Mouse (Mus musculus): Measurements from ENCODE around the gene Arhgap18. TPM values are rescaled to one million over a fixed set of nuclear protein-coding genes. Genes with fewer than 3 reads are reported as not detected.

Arhgap18 gene
- polyA plus RNA-seq, 1 experiment from 2014 or later = 15.4 TPM

DNA sequence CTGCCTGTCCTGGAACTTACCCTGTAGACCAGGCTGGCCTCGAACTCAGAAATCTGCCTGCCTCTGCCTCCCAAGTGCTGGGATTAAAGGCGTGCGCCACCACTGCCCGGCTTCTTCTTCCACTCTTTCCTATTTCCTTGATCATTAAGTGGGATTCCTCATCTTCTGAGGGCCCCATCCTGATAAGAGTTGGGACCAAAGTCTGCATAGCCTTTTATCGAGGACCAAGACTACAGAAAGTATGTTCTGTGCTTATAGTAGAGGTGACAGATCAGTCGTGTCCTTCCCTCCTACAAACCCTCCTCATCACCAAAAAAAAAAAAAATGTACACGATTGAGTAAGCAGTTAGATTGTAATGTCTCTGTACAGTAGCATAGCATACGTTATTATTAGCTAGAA, 39.8 kb downstream of the Arhgap18 start:
- Histone ChIP-seq H3K36me3 (no peaks in the 10 kb centered on the region), H3K9me3 (no peaks in the 10 kb centered on the region), H3K27ac (no peak overlapping the region), H3K4me1 (no peaks in the 10 kb centered on the region), H3K4me2 (replicated peaks) (no peak overlapping the region), H3K4me3 (no peak overlapping the region), H3K27me3 (replicated peaks) (no peaks in the 10 kb centered on the region), H3K9ac (no peak overlapping the region)
- ATAC-seq (ENCODE audit: low FRiP score, low read depth) = no peak
- 92% methylated on average over 8 of the region's 8 CpGs for WGBS

DNA sequence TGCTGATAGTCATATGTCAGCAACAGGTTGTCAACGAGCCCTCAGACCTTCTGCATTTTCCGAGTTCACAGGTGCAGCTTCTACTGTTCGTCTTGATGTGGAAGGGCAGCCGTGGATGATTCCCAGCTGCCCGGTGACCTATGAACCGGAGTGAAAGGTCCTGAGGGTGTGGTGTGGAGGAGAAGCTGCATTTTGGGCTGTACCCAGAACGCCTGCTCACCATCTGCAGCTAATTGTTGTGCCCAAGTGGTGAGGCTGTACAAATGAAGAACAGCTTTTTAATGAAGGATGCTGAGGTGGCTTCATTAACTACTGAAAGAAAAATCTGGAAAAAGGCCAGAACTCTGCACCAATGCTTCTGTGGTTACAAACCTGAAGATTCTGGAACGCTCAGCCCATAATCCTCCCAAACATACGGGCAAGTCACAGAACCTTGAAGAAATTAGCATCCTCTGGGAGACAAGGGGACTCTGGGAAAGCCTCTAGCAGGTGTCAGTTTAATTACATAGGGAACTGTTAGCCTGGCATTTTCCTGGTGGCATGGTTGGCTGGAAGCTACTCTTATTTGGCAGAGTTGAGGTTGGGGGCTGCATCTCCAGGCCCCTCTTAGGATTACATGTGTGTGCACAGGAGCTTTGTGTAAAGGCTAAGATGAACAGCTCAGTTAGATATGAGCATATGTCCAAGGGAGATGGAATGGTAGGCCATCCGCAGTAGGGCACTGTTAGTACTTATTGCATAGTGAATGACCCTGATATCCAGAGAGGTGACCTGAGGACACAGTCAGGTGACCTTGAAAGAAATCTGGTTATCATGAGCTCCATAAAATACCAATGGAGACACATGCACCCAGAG, 43.4 kb downstream of the Arhgap18 start:
- Histone ChIP-seq H3K4me1 (no peaks in the 10 kb centered on the region), H3K4me3 (no peak overlapping the region), H3K27me3 (replicated peaks) (no peaks in the 10 kb centered on the region), H3K9me3 (no peaks in the 10 kb centered on the region), H3K4me2 (replicated peaks) (no peak overlapping the region), H3K27ac (no peak overlapping the region), H3K36me3 (no peaks in the 10 kb centered on the region), H3K9ac (no peak overlapping the region)
- ATAC-seq (ENCODE audit: low FRiP score, low read depth) = no peak
- 86% methylated on average over 10 of the region's 10 CpGs for WGBS

DNA sequence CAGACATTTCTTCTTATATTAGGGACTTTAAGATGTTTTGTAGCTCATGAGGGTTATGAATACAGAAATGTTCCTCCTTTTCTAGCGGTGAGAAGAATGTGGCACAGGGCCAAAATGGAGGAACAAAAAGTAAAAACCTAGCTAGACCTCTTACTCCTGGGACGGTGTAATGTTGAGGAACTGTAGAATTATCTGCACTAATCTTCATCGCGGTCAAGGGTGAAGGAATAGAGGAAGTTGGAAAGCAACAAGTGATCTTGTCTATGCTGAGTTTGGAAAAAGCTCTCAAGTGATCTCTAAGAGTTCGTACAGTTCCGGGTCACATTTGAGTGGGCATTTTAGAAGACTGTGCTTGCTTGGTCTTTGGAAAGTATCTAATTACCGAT, 44.1 kb downstream of the Arhgap18 start:
- H3K4me1 ChIP-seq = no peaks in the 10 kb centered on the region
- no peak overlapping the region for H3K9ac ChIP-seq
- H3K4me2 ChIP-seq (replicated peaks) = no peak overlapping the region
- no peaks in the 10 kb centered on the region for H3K27me3 ChIP-seq (replicated peaks)
- H3K9me3 ChIP-seq = no peaks in the 10 kb centered on the region
- H3K36me3 ChIP-seq = no peaks in the 10 kb centered on the region
- 85% methylated on average over 7 of the region's 7 CpGs for WGBS
- H3K4me3 ChIP-seq = no peak overlapping the region
- ATAC-seq (ENCODE audit: low FRiP score, low read depth) = no peak
- no peak overlapping the region for H3K27ac ChIP-seq

DNA sequence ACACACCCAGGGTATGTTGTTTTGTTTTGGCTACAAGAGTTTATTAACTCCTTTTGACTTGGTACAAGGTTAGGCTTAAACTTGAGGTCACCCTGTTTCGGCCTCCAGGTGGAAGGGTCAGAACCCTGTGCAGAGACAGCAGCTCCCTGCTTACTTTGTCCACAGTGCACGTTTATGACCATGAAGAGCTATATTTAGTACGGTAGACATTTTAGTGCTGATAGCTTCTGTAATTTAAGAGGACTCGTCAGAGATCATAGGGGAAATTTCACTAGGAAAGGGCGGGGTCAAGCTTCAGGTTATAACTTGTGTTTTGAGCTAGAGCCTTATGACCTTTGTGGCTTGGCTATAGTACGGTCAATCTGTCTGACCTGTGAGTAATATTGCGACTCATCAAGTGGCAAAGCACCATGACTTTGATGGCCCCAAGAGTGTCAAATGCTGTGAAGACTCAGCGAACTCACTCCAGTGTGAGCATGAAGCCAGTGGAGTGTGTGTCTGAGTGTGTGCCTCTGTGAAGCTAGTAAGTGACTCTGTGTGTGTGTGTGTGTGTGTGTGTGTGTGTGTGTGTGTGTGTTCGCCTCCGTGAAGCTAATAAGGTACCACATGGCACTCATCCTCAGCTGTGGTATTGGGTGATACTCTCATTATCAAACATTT, 45.7 kb downstream of the Arhgap18 start:
- no peaks in the 10 kb centered on the region for H3K4me1 ChIP-seq
- H3K9me3 ChIP-seq = no peaks in the 10 kb centered on the region
- no peaks in the 10 kb centered on the region for H3K27me3 ChIP-seq (replicated peaks)
- H3K4me2 ChIP-seq (replicated peaks) = no peak overlapping the region
- H3K9ac ChIP-seq = no peak overlapping the region
- ATAC-seq (ENCODE audit: low FRiP score, low read depth) = no peak
- WGBS = 87% methylated on average over 10 of the region's 10 CpGs
- no peak overlapping the region for H3K27ac ChIP-seq
- H3K4me3 ChIP-seq = no peak overlapping the region
- H3K36me3 ChIP-seq = no peaks in the 10 kb centered on the region

DNA sequence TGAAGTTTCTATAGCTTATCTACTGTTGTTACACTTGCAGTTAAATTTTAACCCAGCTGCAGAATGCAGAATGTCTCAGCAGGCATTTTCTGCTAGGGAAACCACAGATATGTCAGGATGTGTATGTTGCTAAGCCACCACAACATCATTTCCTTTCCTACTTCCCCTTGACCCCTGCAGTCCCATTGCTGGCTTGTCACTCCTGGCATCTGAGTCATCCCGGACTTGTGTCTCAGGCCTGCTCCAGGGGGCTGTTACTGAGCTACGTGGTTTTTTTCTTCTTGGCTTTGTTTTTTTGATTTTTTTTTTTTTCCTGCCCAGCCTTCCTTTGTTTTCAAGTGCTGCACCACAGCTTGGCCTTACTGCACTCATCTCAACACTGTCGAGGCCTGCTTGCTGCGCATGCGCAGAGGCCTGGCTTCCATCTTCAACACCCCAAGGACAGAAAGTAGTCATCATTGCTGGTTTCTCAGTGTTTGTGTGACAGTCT, 46.4 kb downstream of the Arhgap18 start:
- no peaks in the 10 kb centered on the region for H3K9me3 ChIP-seq
- H3K4me3 ChIP-seq = no peak overlapping the region
- no peak overlapping the region for H3K27ac ChIP-seq
- ATAC-seq (ENCODE audit: low FRiP score, low read depth) = no peak
- H3K4me2 ChIP-seq (replicated peaks) = no peak overlapping the region
- H3K36me3 ChIP-seq = no peaks in the 10 kb centered on the region
- 54% methylated on average over 5 of the region's 5 CpGs for WGBS
- H3K27me3 ChIP-seq (replicated peaks) = no peaks in the 10 kb centered on the region
- no peaks in the 10 kb centered on the region for H3K4me1 ChIP-seq
- no peak overlapping the region for H3K9ac ChIP-seq

DNA sequence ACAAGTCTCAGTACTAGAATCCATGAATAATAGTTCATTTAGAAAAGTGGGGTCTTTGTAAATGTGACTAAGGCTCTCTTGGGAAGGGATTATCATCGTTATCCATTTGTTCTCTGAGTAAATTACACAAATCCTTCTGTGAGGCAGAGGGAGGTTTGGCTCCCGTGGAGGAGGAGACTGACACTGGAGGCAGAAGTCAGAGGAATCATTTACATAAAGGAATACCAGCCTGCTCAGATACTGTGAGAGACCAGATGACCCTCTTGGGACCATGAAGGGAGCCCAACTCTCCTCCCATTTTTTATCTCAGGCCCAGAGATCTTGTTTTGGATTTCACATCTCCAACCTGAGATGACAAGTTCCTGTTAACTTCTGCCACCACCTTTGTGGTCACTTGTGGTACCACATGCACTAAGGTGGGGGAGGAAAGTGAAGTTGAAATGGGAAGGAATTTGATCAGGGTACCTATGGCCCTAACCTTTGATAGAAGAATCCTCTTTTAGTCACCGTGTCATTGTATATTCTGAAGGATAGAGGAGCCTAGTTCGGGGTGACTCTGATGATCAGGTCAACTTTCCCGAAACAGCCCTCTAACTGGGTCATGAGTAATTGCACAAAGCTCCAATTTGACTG, 51.2 kb downstream of the Arhgap18 start:
- Histone ChIP-seq H3K4me1 (no peaks in the 10 kb centered on the region), H3K9me3 (no peaks in the 10 kb centered on the region), H3K4me2 (replicated peaks) (no peak overlapping the region), H3K27me3 (replicated peaks) (no peaks in the 10 kb centered on the region), H3K27ac (no peak overlapping the region), H3K4me3 (no peak overlapping the region), H3K36me3 (no peaks in the 10 kb centered on the region), H3K9ac (no peak overlapping the region)
- ATAC-seq (ENCODE audit: low FRiP score, low read depth) = no peak
- 63% methylated on average over 5 of the region's 5 CpGs for WGBS

DNA sequence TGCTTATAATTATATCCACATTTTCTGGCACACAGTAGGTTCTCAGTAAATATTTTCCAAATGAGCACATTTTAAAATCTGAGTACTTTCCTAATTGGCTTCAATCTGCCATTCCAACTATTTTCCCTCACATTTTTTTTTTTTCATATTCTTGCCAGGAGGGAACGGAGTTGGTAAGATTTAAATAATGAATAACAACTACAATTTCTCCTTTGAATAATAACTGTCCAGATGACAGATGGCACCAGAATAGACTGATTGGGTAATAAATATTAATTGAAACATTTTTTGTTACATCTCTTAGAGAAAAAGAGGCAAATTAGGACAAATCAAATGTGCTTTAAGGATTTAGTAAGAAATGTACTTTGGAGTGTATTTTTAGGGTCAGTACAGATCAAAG, 51.8 kb downstream of the Arhgap18 start:
- Histone ChIP-seq H3K27ac (no peak overlapping the region), H3K9me3 (no peaks in the 10 kb centered on the region), H3K4me2 (replicated peaks) (no peak overlapping the region), H3K9ac (no peak overlapping the region), H3K27me3 (replicated peaks) (no peaks in the 10 kb centered on the region), H3K36me3 (no peaks in the 10 kb centered on the region), H3K4me3 (no peak overlapping the region), H3K4me1 (no peaks in the 10 kb centered on the region)
- ATAC-seq (ENCODE audit: low FRiP score, low read depth) = no peak
- WGBS = 76% methylated on average over 1 of the region's 1 CpGs

DNA sequence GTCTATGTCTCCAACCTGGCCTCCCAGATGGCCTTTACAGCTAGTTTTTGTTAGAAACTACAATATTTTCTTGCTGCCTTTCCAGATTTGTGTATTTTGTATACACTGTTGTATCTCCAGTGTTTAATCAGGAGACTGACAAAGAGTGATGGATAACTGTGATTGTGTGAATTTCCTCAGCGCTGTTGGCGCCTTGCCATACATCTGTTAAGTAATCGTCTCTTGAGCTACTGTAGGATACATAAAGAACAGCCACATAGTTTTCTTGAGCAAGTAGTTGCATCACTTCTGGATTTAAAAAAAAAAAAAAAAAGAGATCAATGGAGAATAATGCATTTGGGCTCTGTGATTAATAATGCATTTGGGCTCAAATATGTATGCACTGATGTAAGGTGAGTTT, 52.9 kb downstream of the Arhgap18 start:
- H3K4me2 ChIP-seq (replicated peaks) = no peak overlapping the region
- WGBS = 82% methylated on average over 3 of the region's 3 CpGs
- ATAC-seq (ENCODE audit: low FRiP score, low read depth) = no peak

DNA sequence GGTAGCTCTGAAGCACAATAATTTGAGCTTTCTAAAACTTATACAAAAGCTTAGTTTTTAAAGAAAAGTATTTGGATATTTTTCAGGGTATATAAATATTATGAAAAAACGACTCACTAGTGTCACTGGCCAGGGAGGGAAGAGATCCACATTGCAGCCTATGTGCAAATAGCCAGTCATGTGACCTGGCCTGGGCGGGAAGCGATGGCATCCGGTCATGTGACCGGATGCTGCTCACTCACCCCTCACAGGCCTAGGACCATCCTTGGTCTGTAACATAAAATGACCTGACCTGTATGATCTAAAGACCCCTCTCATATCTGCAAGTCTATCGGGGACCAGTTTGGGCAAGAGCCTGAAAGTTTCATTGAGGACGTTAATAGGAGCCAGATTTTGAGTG, 56.8 kb downstream of the Arhgap18 start:
- Histone ChIP-seq H3K27ac (no peak overlapping the region), H3K27me3 (replicated peaks) (no peaks in the 10 kb centered on the region), H3K9me3 (no peaks in the 10 kb centered on the region), H3K4me1 (no peaks in the 10 kb centered on the region), H3K9ac (no peak overlapping the region), H3K36me3 (no peaks in the 10 kb centered on the region), H3K4me2 (replicated peaks) (no peak overlapping the region), H3K4me3 (no peak overlapping the region)
- ATAC-seq (ENCODE audit: low FRiP score, low read depth) = no peak
- 88% methylated on average over 7 of the region's 7 CpGs for WGBS

More for the DNA sequence above, 52.9 kb downstream of the Arhgap18 start:
- Histone ChIP-seq H3K4me3 (no peak overlapping the region), H3K27me3 (replicated peaks) (no peaks in the 10 kb centered on the region), H3K4me1 (no peaks in the 10 kb centered on the region), H3K27ac (no peak overlapping the region), H3K9ac (no peak overlapping the region), H3K9me3 (no peaks in the 10 kb centered on the region), H3K36me3 (no peaks in the 10 kb centered on the region)

DNA sequence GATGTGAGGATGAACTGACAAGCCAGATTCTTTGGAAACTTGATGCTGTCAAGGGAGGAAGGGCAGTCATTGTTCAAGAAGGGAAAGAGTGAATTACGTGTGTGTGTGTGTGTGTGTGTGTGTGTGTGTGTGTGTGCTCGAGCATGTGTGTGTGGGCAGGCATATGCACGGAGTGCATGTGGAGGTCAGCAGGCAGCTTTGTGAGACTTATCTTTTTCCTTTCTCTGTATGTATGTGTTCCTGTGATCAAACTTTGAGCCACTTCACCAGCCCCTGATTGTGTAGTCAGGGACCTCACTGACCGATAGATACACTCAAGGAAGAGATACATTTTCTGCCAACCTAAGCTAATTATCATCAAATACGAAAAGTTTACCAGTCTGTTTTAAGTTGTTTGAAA, 57.6 kb downstream of the Arhgap18 start:
- no peak for ATAC-seq (ENCODE audit: low FRiP score, low read depth)
- Histone ChIP-seq H3K4me1 (no peaks in the 10 kb centered on the region), H3K27me3 (replicated peaks) (no peaks in the 10 kb centered on the region), H3K9me3 (no peaks in the 10 kb centered on the region), H3K4me2 (replicated peaks) (no peak overlapping the region), H3K36me3 (no peaks in the 10 kb centered on the region), H3K9ac (no peak overlapping the region), H3K27ac (no peak overlapping the region), H3K4me3 (no peak overlapping the region)
- 73% methylated on average over 5 of the region's 5 CpGs for whole genome bisulfite sequencing

DNA sequence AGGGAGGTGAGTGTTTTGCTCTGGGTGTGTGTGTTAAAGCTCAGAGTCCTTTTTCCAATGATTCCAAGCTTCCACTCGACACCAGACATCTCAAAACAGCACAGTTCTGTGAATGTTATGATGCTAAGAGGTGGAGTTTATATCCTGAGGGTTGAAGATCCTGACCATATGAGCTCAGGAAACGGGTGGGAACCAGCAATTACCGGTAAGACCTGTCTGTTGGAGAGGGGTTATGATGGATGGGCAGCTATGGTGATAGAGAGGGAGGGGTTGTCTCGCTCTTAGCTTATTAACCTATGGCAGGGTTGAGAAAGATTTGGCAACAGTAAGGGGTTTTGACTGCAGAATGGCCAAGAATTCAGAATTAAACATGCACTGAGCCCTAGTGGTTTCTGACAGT, 58.1 kb downstream of the Arhgap18 start:
- H3K4me2 ChIP-seq (replicated peaks) = no peak overlapping the region
- no peak overlapping the region for H3K9ac ChIP-seq
- no peaks in the 10 kb centered on the region for H3K4me1 ChIP-seq
- H3K27ac ChIP-seq = no peak overlapping the region
- no peaks in the 10 kb centered on the region for H3K36me3 ChIP-seq
- H3K27me3 ChIP-seq (replicated peaks) = no peaks in the 10 kb centered on the region
- 76% methylated on average over 4 of the region's 4 CpGs for WGBS
- no peaks in the 10 kb centered on the region for H3K9me3 ChIP-seq
- H3K4me3 ChIP-seq = no peak overlapping the region
- no peak for ATAC-seq (ENCODE audit: low FRiP score, low read depth)

DNA sequence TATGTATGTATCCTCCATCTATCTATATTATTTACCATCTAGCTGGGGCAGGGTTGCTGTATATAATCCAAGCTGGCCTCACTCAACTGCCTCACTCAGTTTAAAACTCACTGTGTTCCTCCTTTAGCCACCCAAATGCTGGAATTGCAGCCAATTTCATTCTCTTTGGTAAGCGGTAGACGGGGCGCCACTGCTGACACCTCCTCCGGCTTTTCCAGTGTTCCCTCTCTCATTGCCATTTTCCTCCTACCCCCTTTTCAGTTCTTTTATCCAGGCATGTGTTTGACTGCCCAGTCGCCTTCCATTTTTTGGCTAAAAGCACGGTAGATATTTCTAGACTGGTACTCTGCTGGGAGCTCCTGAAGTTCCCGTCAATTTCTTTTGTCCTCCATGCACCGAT, 62.4 kb downstream of the Arhgap18 start:
- Histone ChIP-seq H3K4me2 (replicated peaks) (no peak overlapping the region), H3K9me3 (no peaks in the 10 kb centered on the region), H3K27ac (no peak overlapping the region), H3K9ac (no peak overlapping the region), H3K36me3 (no peaks in the 10 kb centered on the region), H3K4me1 (no peaks in the 10 kb centered on the region), H3K27me3 (replicated peaks) (no peaks in the 10 kb centered on the region), H3K4me3 (no peak overlapping the region)
- ATAC-seq (ENCODE audit: low FRiP score, low read depth) = no peak
- WGBS = 93% methylated on average over 8 of the region's 8 CpGs
